In the genomic region with DNA sequence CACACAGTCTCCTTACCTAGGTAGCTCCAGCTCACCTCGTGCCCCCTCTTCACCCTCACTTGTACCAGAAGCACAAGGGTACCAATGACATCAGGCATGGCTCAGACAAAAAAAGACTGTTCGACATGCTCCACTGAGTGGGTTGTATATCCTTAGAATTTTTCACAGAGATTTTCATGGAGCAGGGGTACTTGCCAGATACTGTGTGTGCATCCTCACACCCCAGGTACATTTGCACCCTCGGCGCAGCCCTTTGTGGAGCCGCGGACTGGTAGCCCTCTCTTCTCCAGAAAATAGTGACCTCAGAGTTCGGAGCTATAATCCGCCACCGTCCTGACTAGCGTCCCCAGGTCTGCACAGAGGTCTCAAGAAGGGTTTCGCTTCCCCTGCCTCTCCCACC, we compare ENCODE assay signal across 8 mouse cellular contexts. TPM values are rescaled to one million over a fixed set of nuclear protein-coding genes. Genes with fewer than 3 reads are reported as not detected.
DNase-seq lines count a peak whose midpoint lies in the region; ATAC-seq lines count a peak whose summit lies in the region.

No protein-coding gene starts in this region.

- H3K9ac ChIP-seq in kidney, embryonic 15.5 days: no peak overlapping the region; the same call in 1 of the 2 replicates
- peak overlapping the region; percentile 56 for H3K9ac ChIP-seq in embryonic facial prominence, embryonic 13.5 days
- H3K9ac ChIP-seq in intestine, embryonic 14.5 days (ENCODE audit: low read length): peak overlapping the region; percentile 30
- H3K9ac ChIP-seq in neural tube, embryonic 12.5 days: peak overlapping the region; percentile 95

- DNase-seq in kidney, postnatal 36 days: no peak
- DNase-seq in intestine, embryonic 14.5 days (ENCODE audit: low spot score): no peak
- DNase-seq in urinary bladder, adult 2 months (ENCODE audit: low spot score): no peak
- no peak for DNase-seq in adrenal gland, postnatal 14 days
- DNase-seq in layer of hippocampus, postnatal 36 days: no peak

- H3K4me2 ChIP-seq in kidney, embryonic 15.5 days: peak overlapping the region; percentile 59
- H3K4me2 ChIP-seq in embryonic facial prominence, embryonic 13.5 days: peak overlapping the region; percentile 67
- H3K4me2 ChIP-seq in intestine, embryonic 14.5 days (ENCODE audit: low read length): peak overlapping the region; percentile 45
- peak overlapping the region; percentile 69 for H3K4me2 ChIP-seq in neural tube, embryonic 12.5 days (replicated peaks)

- WGBS in kidney, embryonic 15.5 days: 8% methylated on average over 11 of the region's 11 CpGs
- WGBS in embryonic facial prominence, embryonic 13.5 days: 9% methylated on average over 11 of the region's 11 CpGs
- 10% methylated on average over 11 of the region's 11 CpGs for WGBS in intestine, embryonic 14.5 days
- 6% methylated on average over 11 of the region's 11 CpGs for WGBS in neural tube, embryonic 12.5 days

- peaks cover 29% of the 10 kb centered on the region for H3K4me1 ChIP-seq in kidney, embryonic 15.5 days
- H3K4me1 ChIP-seq in embryonic facial prominence, embryonic 13.5 days: peaks cover 42% of the 10 kb centered on the region
- H3K4me1 ChIP-seq in intestine, embryonic 14.5 days (replicated peaks; ENCODE audit: control insufficient read depth, insufficient read depth, low read length): no peaks in the 10 kb centered on the region
- peaks cover 23% of the 10 kb centered on the region for H3K4me1 ChIP-seq in neural tube, embryonic 12.5 days

- peaks cover 72% of the 10 kb centered on the region for H3K27me3 ChIP-seq in kidney, embryonic 15.5 days
- peaks cover 67% of the 10 kb centered on the region for H3K27me3 ChIP-seq in embryonic facial prominence, embryonic 13.5 days
- peaks cover 60% of the 10 kb centered on the region for H3K27me3 ChIP-seq in intestine, embryonic 14.5 days (replicated peaks; ENCODE audit: control insufficient read depth, insufficient read depth, low read length)
- H3K27me3 ChIP-seq in neural tube, embryonic 12.5 days (replicated peaks): 0 out of 2 replicates have a peak, but pooled peaks cover 7% of the 10 kb centered on the region

- no peaks in the 10 kb centered on the region for H3K9me3 ChIP-seq in kidney, embryonic 15.5 days (replicated peaks)
- H3K9me3 ChIP-seq in embryonic facial prominence, embryonic 13.5 days: no peaks in the 10 kb centered on the region
- no peaks in the 10 kb centered on the region for H3K9me3 ChIP-seq in intestine, embryonic 14.5 days (ENCODE audit: control insufficient read depth, low read length)
- no peaks in the 10 kb centered on the region for H3K9me3 ChIP-seq in neural tube, embryonic 12.5 days

- no peak for ATAC-seq in kidney, embryonic 15.5 days (replicated peaks; ENCODE audit: low FRiP score)
- no peak for ATAC-seq in embryonic facial prominence, embryonic 13.5 days (ENCODE audit: insufficient number of reproducible peaks, insufficient read depth, low FRiP score, low TSS enrichment, low read depth)
- no peak for ATAC-seq in intestine, embryonic 14.5 days (replicated peaks; ENCODE audit: low FRiP score, low TSS enrichment, low read depth)
- peak; percentile 9 for ATAC-seq in neural tube, embryonic 12.5 days (ENCODE audit: low FRiP score, low read depth)

- no peak overlapping the region for H3K27ac ChIP-seq in kidney, embryonic 15.5 days
- peak overlapping the region; percentile 33; the same call in 1 of the 2 replicates for H3K27ac ChIP-seq in embryonic facial prominence, embryonic 13.5 days
- H3K27ac ChIP-seq in intestine, embryonic 14.5 days (ENCODE audit: low read depth): no peak overlapping the region
- H3K27ac ChIP-seq in neural tube, embryonic 12.5 days: peak overlapping the region; percentile 93

- H3K4me3 ChIP-seq in kidney, embryonic 15.5 days (replicated peaks): peak overlapping the region; percentile 38
- peak overlapping the region; percentile 46 for H3K4me3 ChIP-seq in embryonic facial prominence, embryonic 13.5 days
- H3K4me3 ChIP-seq in intestine, embryonic 14.5 days (ENCODE audit: low read depth, low read length): peak overlapping the region; percentile 27
- H3K4me3 ChIP-seq in neural tube, embryonic 12.5 days: peak overlapping the region; percentile 79

- H3K36me3 ChIP-seq in kidney, embryonic 15.5 days: no peaks in the 10 kb centered on the region
- H3K36me3 ChIP-seq in embryonic facial prominence, embryonic 13.5 days: no peaks in the 10 kb centered on the region
- H3K36me3 ChIP-seq in intestine, embryonic 14.5 days (ENCODE audit: control insufficient read depth, insufficient read depth, low read length): no peaks in the 10 kb centered on the region
- H3K36me3 ChIP-seq in neural tube, embryonic 12.5 days: no peaks in the 10 kb centered on the region

RNA-seq across cellular contexts. Expression of gene Tubb3, which starts 0.4 kb away (rescaled TPM):
- 8.0 and 22.0 TPM in 2 replicates for polyA plus RNA-seq in kidney, embryonic 15.5 days (2015; fragmentation: Nextera tagmentation; extraction: Ambion mirVana)
- polyA plus RNA-seq in embryonic facial prominence, embryonic 13.5 days (2015; fragmentation: Nextera tagmentation; extraction: Ambion mirVana): 40.1 and 47.9 TPM in 2 replicates
- polyA plus RNA-seq in intestine, embryonic 14.5 days (2014; fragmentation: Nextera tagmentation; extraction: Ambion mirVana): 98.5 and 103 TPM in 2 replicates
- polyA plus RNA-seq in neural tube, embryonic 12.5 days (2016; fragmentation: Nextera tagmentation; extraction: Ambion mirVana): 1,217 and 1,244 TPM in 2 replicates
- polyA plus RNA-seq in urinary bladder, adult 2 months (2012; rRNA removed): 3.6 and 3.7 TPM in 2 replicates
- total RNA-seq in adrenal gland, postnatal 14 days (2021): 7.3 and 32.4 TPM in 2 replicates
- 100 to 1,000 TPM; 290 to 324 TPM for total RNA-seq in layer of hippocampus, postnatal 36 days (2021)

RNA-seq across cellular contexts. Expression of gene Mc1r, which starts 3.9 kb away (rescaled TPM):
- not detected in 2 replicates for polyA plus RNA-seq in kidney, embryonic 15.5 days (2015; fragmentation: Nextera tagmentation; extraction: Ambion mirVana)
- 0.14 and 0.17 TPM in 2 replicates for polyA plus RNA-seq in embryonic facial prominence, embryonic 13.5 days (2015; fragmentation: Nextera tagmentation; extraction: Ambion mirVana)
- not detected in 2 replicates for polyA plus RNA-seq in intestine, embryonic 14.5 days (2014; fragmentation: Nextera tagmentation; extraction: Ambion mirVana)
- 0.10 and 0.18 TPM in 2 replicates for polyA plus RNA-seq in neural tube, embryonic 12.5 days (2016; fragmentation: Nextera tagmentation; extraction: Ambion mirVana)
- polyA plus RNA-seq in urinary bladder, adult 2 months (2012; rRNA removed): not detected in 2 replicates
- total RNA-seq in adrenal gland, postnatal 14 days (2021): not detected in 2 replicates
- not detected for total RNA-seq in layer of hippocampus, postnatal 36 days (2021)

RNA-seq across cellular contexts. Expression of gene Def8, which starts 12.5 kb away (rescaled TPM):
- 34.4 and 39.8 TPM in 2 replicates for polyA plus RNA-seq in kidney, embryonic 15.5 days (2015; fragmentation: Nextera tagmentation; extraction: Ambion mirVana)
- 38.3 and 43.2 TPM in 2 replicates for polyA plus RNA-seq in embryonic facial prominence, embryonic 13.5 days (2015; fragmentation: Nextera tagmentation; extraction: Ambion mirVana)
- polyA plus RNA-seq in intestine, embryonic 14.5 days (2014; fragmentation: Nextera tagmentation; extraction: Ambion mirVana): 32.6 and 36.6 TPM in 2 replicates
- 43.2 and 45.1 TPM in 2 replicates for polyA plus RNA-seq in neural tube, embryonic 12.5 days (2016; fragmentation: Nextera tagmentation; extraction: Ambion mirVana)
- 28.7 and 32.1 TPM in 2 replicates for polyA plus RNA-seq in urinary bladder, adult 2 months (2012; rRNA removed)
- total RNA-seq in adrenal gland, postnatal 14 days (2021): 26.7 and 28.5 TPM in 2 replicates
- total RNA-seq in layer of hippocampus, postnatal 36 days (2021): 10 to 100 TPM; 53.4 to 57.4 TPM

RNA-seq across cellular contexts. Expression of gene Tcf25, which starts 37.2 kb away (rescaled TPM):
- 157 and 175 TPM in 2 replicates for polyA plus RNA-seq in kidney, embryonic 15.5 days (2015; fragmentation: Nextera tagmentation; extraction: Ambion mirVana)
- polyA plus RNA-seq in embryonic facial prominence, embryonic 13.5 days (2015; fragmentation: Nextera tagmentation; extraction: Ambion mirVana): 148 and 162 TPM in 2 replicates
- polyA plus RNA-seq in intestine, embryonic 14.5 days (2014; fragmentation: Nextera tagmentation; extraction: Ambion mirVana): 164 and 170 TPM in 2 replicates
- polyA plus RNA-seq in neural tube, embryonic 12.5 days (2016; fragmentation: Nextera tagmentation; extraction: Ambion mirVana): 225 and 278 TPM in 2 replicates
- 193 TPM in 2 replicates for polyA plus RNA-seq in urinary bladder, adult 2 months (2012; rRNA removed)
- total RNA-seq in adrenal gland, postnatal 14 days (2021): 189 and 198 TPM in 2 replicates
- total RNA-seq in layer of hippocampus, postnatal 36 days (2021): 100 to 1,000 TPM; 510 to 526 TPM

Comparison
In these comparisons a context has a peak if more than half of its experiments do, and no peak if none do; other contexts are left out.
1. H3K27ac ChIP-seq: peak in embryonic facial prominence, embryonic 13.5 days (single experiment) and neural tube, embryonic 12.5 days (single experiment); none in kidney, embryonic 15.5 days (single experiment) and intestine, embryonic 14.5 days (single experiment).
2. H3K4me3 ChIP-seq: peak in every context shown above with its lines; median percentile 79 in neural tube, embryonic 12.5 days; 46 in embryonic facial prominence, embryonic 13.5 days; 38 in kidney, embryonic 15.5 days; 27 in intestine, embryonic 14.5 days.
3. RNA of gene Tubb3, which starts 0.4 kb away (polyA plus RNA-seq): 1,217 to 1,244 TPM in neural tube, embryonic 12.5 days; 98.5 to 103 TPM in intestine, embryonic 14.5 days, 40.1 to 47.9 TPM in embryonic facial prominence, embryonic 13.5 days, 8.0 to 22.0 TPM in kidney, embryonic 15.5 days and 3.6 to 3.7 TPM in urinary bladder, adult 2 months; every median in the first group is over 10 times any median in the second.
4. Peak in every context shown above with its lines, with median percentiles within 50 percentile points of each other: H3K4me2 ChIP-seq.